Mouse (Mus musculus): ENCODE data around the gene Col17a1. TPM values are rescaled to one million over a fixed set of nuclear protein-coding genes. Genes with fewer than 3 reads are reported as not detected.

Col17a1 gene
- polyA plus RNA-seq, 1 experiment from 2014 or later = 2.2 TPM

- peak overlapping the region; percentile 77; the same call in 1 of the 2 replicates for H3K27ac ChIP-seq
- peak; percentile 51 for ATAC-seq (ENCODE audit: borderline replicate concordance, extremely low read depth, low FRiP score, low TSS enrichment)
Observed at GRCm38 (mm10) chr19:47659765-47660408, 32.0 kb downstream of the Col17a1 start.

GRCm38 (mm10) chr19:47658914-47659535 is 32.9 kb downstream of the Col17a1 start:
- Histone ChIP-seq H3K9ac (no peak overlapping the region), H3K4me2 (no peak overlapping the region), H3K36me3 (no peaks in the 10 kb centered on the region), H3K27me3 (no peaks in the 10 kb centered on the region), H3K27ac (peak overlapping the region; percentile 77), H3K4me3 (no peak overlapping the region), H3K4me1 (peaks cover 19% of the 10 kb centered on the region), H3K9me3 (no peaks in the 10 kb centered on the region)
- 11% methylated on average over 5 of the region's 5 CpGs for WGBS
- ATAC-seq (ENCODE audit: borderline replicate concordance, extremely low read depth, low FRiP score, low TSS enrichment) = peak; percentile 81

More at GRCm38 (mm10) chr19:47659765-47660408, 32.0 kb downstream of the Col17a1 start:
- Histone ChIP-seq H3K4me2 (no peak overlapping the region), H3K27me3 (no peaks in the 10 kb centered on the region), H3K9ac (no peak overlapping the region), H3K4me1 (peaks cover 19% of the 10 kb centered on the region), H3K36me3 (no peaks in the 10 kb centered on the region), H3K9me3 (no peaks in the 10 kb centered on the region), H3K4me3 (no peak overlapping the region)
- WGBS = 59% methylated on average over 9 of the region's 9 CpGs

DNA sequence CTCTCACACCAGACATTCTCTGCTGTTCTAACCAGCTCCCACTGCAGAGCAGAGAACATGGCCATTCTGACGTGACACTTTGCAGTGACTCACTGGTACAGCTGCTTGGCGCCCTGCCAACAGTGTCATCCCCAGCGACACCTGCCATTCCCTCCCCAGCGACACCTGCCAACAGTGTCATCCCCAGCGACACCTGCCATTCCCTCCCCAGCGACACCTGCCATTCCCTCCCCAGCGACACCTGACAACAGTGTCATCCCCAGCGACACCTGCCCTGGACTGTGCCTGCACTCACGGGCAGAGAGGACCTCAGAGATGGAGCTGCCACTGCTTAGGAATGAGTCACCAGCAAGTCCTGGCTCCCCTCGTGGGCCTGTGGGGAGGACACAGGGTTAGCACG is 37.0 kb downstream of the Col17a1 start:
- Histone ChIP-seq H3K4me2 (no peak overlapping the region), H3K27me3 (no peaks in the 10 kb centered on the region), H3K4me1 (peaks cover 9% of the 10 kb centered on the region), H3K9me3 (no peaks in the 10 kb centered on the region), H3K9ac (no peak overlapping the region), H3K4me3 (no peak overlapping the region), H3K27ac (no peak overlapping the region), H3K36me3 (no peaks in the 10 kb centered on the region)
- no peak for ATAC-seq (ENCODE audit: borderline replicate concordance, extremely low read depth, low FRiP score, low TSS enrichment)
- WGBS = 54% methylated on average over 11 of the region's 11 CpGs

- ATAC-seq (ENCODE audit: borderline replicate concordance, extremely low read depth, low FRiP score, low TSS enrichment) = no peak
Observed at GRCm38 (mm10) chr19:47653173-47653572, 38.7 kb downstream of the Col17a1 start.

DNA sequence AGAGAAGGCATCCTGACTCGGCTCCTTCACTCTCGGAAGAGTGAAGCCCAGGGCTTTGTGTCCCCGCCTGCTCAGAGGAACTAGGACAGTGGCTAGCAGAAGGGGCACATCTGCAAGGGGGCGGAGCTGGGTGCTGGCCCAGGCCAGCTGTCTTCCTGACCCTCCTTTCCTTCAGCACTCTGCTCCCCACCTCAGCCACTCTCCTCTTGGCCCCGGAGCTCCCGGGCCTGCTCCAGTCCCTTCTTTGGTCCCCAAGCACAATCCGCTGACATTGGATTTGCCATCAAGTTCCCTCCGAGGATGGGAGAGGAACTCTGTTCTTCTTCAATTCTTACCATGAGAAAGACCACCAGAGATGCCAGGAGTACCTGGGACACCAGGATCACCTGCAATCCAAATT is 39.6 kb downstream of the Col17a1 start:
- no peaks in the 10 kb centered on the region for H3K27me3 ChIP-seq
- H3K27ac ChIP-seq = no peak overlapping the region
- H3K9me3 ChIP-seq = no peaks in the 10 kb centered on the region
- WGBS = 67% methylated on average over 8 of the region's 8 CpGs
- H3K4me3 ChIP-seq = no peak overlapping the region
- peaks cover 8% of the 10 kb centered on the region; the same call in 1 of the 2 replicates for H3K36me3 ChIP-seq
- no peak overlapping the region for H3K4me2 ChIP-seq
- ATAC-seq (ENCODE audit: borderline replicate concordance, extremely low read depth, low FRiP score, low TSS enrichment) = no peak
- no peaks in the 10 kb centered on the region for H3K4me1 ChIP-seq
- H3K9ac ChIP-seq = no peak overlapping the region

More at GRCm38 (mm10) chr19:47653173-47653572, 38.7 kb downstream of the Col17a1 start:
- 0 out of 2 replicates have a peak, but pooled peaks cover 3% of the 10 kb centered on the region for H3K36me3 ChIP-seq
- H3K9ac ChIP-seq = no peak overlapping the region
- 83% methylated on average over 8 of the region's 8 CpGs for WGBS
- H3K27me3 ChIP-seq = no peaks in the 10 kb centered on the region
- H3K4me1 ChIP-seq = no peaks in the 10 kb centered on the region
- no peak overlapping the region for H3K4me3 ChIP-seq
- H3K4me2 ChIP-seq = no peak overlapping the region
- no peaks in the 10 kb centered on the region for H3K9me3 ChIP-seq
- H3K27ac ChIP-seq = no peak overlapping the region

DNA sequence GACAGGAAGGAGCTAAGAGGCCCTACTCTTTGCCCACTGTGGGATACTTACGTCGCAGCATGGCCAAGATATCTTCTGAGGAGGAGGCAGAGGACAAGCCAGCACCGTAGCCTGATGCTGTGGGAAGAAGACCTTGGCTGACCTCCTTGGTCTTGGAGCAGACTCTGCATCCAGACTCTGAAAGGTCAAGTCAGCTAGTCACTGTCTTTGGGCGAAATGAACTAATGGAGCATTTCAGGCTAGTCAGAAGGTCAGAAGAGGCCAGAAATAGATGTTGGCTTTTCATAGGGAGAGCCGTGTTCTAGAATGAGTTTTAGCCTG is 40.8 kb downstream of the Col17a1 start:
- Histone ChIP-seq H3K9ac (no peak overlapping the region), H3K4me2 (no peak overlapping the region), H3K36me3 (peaks cover 10% of the 10 kb centered on the region; the same call in 1 of the 2 replicates), H3K9me3 (no peaks in the 10 kb centered on the region), H3K27me3 (no peaks in the 10 kb centered on the region), H3K27ac (no peak overlapping the region), H3K4me1 (0 out of 2 replicates have a peak, but pooled peaks cover 2% of the 10 kb centered on the region), H3K4me3 (no peak overlapping the region)
- WGBS = 72% methylated on average over 5 of the region's 5 CpGs
- ATAC-seq (ENCODE audit: borderline replicate concordance, extremely low read depth, low FRiP score, low TSS enrichment) = no peak

DNA sequence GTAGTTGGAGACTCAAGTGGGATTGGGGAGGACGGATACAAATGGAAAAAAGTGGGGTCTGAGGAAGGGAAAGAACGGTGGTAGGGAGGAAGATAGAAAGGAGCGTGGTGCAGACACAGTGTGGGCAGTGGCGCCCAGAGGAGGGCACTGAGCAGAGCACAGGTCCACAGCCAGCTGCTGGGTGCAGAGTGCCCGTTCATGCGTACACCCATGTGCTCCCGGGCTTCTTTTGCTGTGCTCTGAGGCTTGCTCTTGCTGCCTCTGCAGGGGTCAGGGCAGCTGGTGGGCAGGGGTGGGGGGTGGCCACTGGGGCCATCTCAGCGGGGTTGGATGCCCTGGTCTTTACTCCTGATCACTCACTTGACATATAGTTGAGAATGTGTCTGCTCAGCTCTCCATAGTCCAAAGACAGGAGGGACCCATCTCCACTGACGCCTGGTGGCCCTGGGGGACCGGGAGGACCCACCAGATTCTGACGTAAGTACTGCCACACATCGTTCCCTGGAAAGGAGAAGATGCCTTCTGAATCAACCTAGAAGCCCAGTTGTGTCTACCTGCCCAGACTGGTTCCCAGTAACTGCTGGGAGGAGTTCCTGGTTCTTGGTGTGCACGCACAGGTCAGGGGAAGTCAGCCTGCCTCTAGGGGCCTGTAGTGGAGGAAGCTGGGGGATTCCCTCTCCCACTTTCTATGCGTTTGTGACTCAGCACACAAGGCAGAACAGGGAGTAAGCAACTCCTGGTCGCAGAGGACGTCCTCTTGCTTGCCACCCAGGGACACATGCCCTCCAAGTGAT is 41.3 kb downstream of the Col17a1 start:
- 82% methylated on average over 16 of the region's 16 CpGs for WGBS
- no peak for ATAC-seq (ENCODE audit: borderline replicate concordance, extremely low read depth, low FRiP score, low TSS enrichment)
- Histone ChIP-seq H3K27ac (no peak overlapping the region), H3K36me3 (peaks cover 10% of the 10 kb centered on the region; the same call in 1 of the 2 replicates), H3K9ac (no peak overlapping the region), H3K4me2 (no peak overlapping the region), H3K9me3 (no peaks in the 10 kb centered on the region), H3K4me1 (0 out of 2 replicates have a peak, but pooled peaks cover 2% of the 10 kb centered on the region), H3K27me3 (no peaks in the 10 kb centered on the region), H3K4me3 (no peak overlapping the region)

- 94% methylated on average over 6 of the region's 6 CpGs for WGBS
- H3K27me3 ChIP-seq = no peaks in the 10 kb centered on the region
- H3K9ac ChIP-seq = no peak overlapping the region
- H3K4me3 ChIP-seq = no peak overlapping the region
- H3K4me1 ChIP-seq = 0 out of 2 replicates have a peak, but pooled peaks cover 2% of the 10 kb centered on the region
- H3K9me3 ChIP-seq = no peaks in the 10 kb centered on the region
- ATAC-seq (ENCODE audit: borderline replicate concordance, extremely low read depth, low FRiP score, low TSS enrichment) = no peak
- H3K27ac ChIP-seq = no peak overlapping the region
- peaks cover 16% of the 10 kb centered on the region; the same call in 1 of the 2 replicates for H3K36me3 ChIP-seq
- no peak overlapping the region for H3K4me2 ChIP-seq
Observed at GRCm38 (mm10) chr19:47649071-47649470, 42.8 kb downstream of the Col17a1 start.

DNA sequence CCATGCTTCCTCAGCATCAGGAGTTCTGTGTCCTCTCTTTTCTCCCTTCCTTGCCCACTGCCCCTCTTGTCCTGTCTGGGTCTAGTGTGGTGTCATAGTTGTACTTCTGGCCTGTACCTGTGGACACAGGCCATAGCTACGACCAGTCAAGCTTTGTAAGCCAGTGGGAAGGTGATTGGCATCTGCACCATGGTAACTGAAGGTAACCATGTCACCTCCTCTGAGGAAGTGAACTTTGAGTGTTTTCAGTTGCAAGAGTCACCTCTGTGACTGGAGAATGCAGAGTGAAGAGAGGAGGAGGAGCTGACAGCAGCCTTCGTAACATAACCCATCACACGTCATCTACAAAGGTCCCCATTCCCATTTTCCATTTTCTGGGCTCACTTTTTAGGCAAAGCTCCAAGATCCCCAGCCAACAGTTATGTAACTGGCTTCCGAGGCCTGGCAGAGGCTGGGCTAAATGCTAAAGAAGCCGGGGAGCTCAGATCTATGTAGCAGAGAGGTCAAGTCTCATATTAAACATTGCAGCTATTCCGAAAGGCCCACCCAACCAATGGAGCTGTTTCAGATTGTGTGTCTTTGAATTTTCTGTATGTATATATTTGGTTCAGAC is 45.3 kb downstream of the Col17a1 start:
- WGBS = 69% methylated on average over 6 of the region's 6 CpGs
- ATAC-seq (ENCODE audit: borderline replicate concordance, extremely low read depth, low FRiP score, low TSS enrichment) = no peak; the same call in 1 of the 2 replicates
- H3K36me3 ChIP-seq = peaks cover 29% of the 10 kb centered on the region

GRCm38 (mm10) chr19:47645583-47645982 is 46.3 kb downstream of the Col17a1 start:
- H3K4me1 ChIP-seq = 0 out of 2 replicates have a peak, but pooled peaks cover 2% of the 10 kb centered on the region
- no peak overlapping the region for H3K4me3 ChIP-seq
- peaks cover 34% of the 10 kb centered on the region for H3K36me3 ChIP-seq
- H3K9me3 ChIP-seq = no peaks in the 10 kb centered on the region
- 70% methylated on average over 6 of the region's 6 CpGs for WGBS
- H3K4me2 ChIP-seq = no peak overlapping the region
- H3K9ac ChIP-seq = no peak overlapping the region
- no peak for ATAC-seq (ENCODE audit: borderline replicate concordance, extremely low read depth, low FRiP score, low TSS enrichment)
- H3K27ac ChIP-seq = no peak overlapping the region
- H3K27me3 ChIP-seq = no peaks in the 10 kb centered on the region

More for the DNA sequence above, 45.3 kb downstream of the Col17a1 start:
- H3K27ac ChIP-seq = no peak overlapping the region
- no peak overlapping the region for H3K4me3 ChIP-seq
- H3K9me3 ChIP-seq = no peaks in the 10 kb centered on the region
- no peaks in the 10 kb centered on the region for H3K27me3 ChIP-seq
- no peak overlapping the region for H3K4me2 ChIP-seq
- H3K4me1 ChIP-seq = 0 out of 2 replicates have a peak, but pooled peaks cover 2% of the 10 kb centered on the region
- no peak overlapping the region for H3K9ac ChIP-seq

DNA sequence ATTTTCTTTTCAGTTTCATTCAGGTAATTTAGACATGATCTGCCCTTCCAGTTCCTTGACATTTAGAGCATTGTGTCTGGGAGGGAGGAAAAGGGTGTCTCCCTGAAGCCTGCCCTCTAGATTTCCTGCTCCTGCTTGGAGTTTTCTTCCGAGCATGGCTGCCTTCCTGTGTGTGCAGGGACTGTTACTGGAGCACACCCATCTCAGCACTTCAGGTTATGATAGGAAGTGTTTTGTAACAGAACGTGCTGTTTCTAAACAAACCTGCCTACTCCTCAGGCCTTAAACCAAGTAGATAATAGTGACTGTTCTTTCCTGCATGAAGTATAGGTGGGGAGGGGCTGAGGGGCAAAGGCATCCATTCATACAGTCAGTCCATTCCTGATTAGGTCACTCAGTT is 48.0 kb downstream of the Col17a1 start:
- Histone ChIP-seq H3K36me3 (peaks cover 49% of the 10 kb centered on the region), H3K4me1 (0 out of 2 replicates have a peak, but pooled peaks cover 2% of the 10 kb centered on the region), H3K27ac (no peak overlapping the region), H3K9me3 (no peaks in the 10 kb centered on the region), H3K9ac (no peak overlapping the region), H3K4me2 (no peak overlapping the region), H3K4me3 (no peak overlapping the region), H3K27me3 (no peaks in the 10 kb centered on the region)
- WGBS = 48% methylated on average over 2 of the region's 2 CpGs
- no peak for ATAC-seq (ENCODE audit: borderline replicate concordance, extremely low read depth, low FRiP score, low TSS enrichment)
